Mouse (Mus musculus) liver, adult 2 months (tissue): ENCODE data around the gene Sort1. TPM values are rescaled to one million over a fixed set of nuclear protein-coding genes. Genes with fewer than 3 reads are reported as not detected.

Experiments
- DNase-seq: peaks from one replicate; pipeline ENCODE4 v3.0.0-alpha.2; 2011; ENCODE audit warnings: low read depth, low spot score; ENCODE audit errors: extremely low read depth
- H3K27ac ChIP-seq: fragments of 200-500 bp; replicated peaks from 2 replicates; pipeline ENCODE4 v1.5.1; 2012; ENCODE audit warnings: low read depth, mild to moderate bottlenecking, control low read depth, inconsistent platforms, low read length; ENCODE audit not compliant: insufficient read depth
- H3K27me3 ChIP-seq: fragments of 200-500 bp; 2 replicates; pipeline ENCODE4 v1.6.1; 2012; ENCODE audit warnings: mild to moderate bottlenecking, moderate library complexity, low read length, inconsistent platforms; ENCODE audit not compliant: control insufficient read depth, insufficient read depth
- H3K36me3 ChIP-seq: fragments of 200-500 bp; 2 replicates; pipeline ENCODE4 v1.6.1; 2012; ENCODE audit warnings: low read length, inconsistent platforms; ENCODE audit not compliant: control insufficient read depth, insufficient read depth
- H3K4me1 ChIP-seq: fragments of 200-500 bp; 2 replicates; pipeline ENCODE4 v1.6.1; 2011; ENCODE audit warnings: low read length; ENCODE audit not compliant: control insufficient read depth, insufficient read depth
- H3K4me3 ChIP-seq: fragments of 200-500 bp; 2 replicates; pipeline ENCODE4 v1.5.1; 2011; ENCODE audit warnings: low read depth, mild to moderate bottlenecking, control low read depth, low read length, moderate library complexity; ENCODE audit not compliant: insufficient read depth
- H3K79me2 ChIP-seq: fragments of 200-500 bp; 2 replicates; pipeline ENCODE4 v1.6.1; 2012; ENCODE audit warnings: inconsistent platforms, mild to moderate bottlenecking, low read length, moderate library complexity; ENCODE audit not compliant: control insufficient read depth, insufficient read depth
- H3K9ac ChIP-seq: fragments of 200-500 bp; 2 replicates; pipeline ENCODE4 v1.6.1; 2012; ENCODE audit warnings: low read depth, mild to moderate bottlenecking, control low read depth, inconsistent platforms, low read length
- CTCF ChIP-seq: fragments of 200-500 bp; IDR thresholded peaks from 2 replicates; pipeline ENCODE4 v1.5.1; 2011; ENCODE audit warnings: low read depth, low read length, control low read depth
- POLR2A ChIP-seq: fragments of 200-500 bp; IDR thresholded peaks from 2 replicates; pipeline ENCODE4 v1.6.1; 2011; ENCODE audit warnings: low read length, control low read depth; ENCODE audit not compliant: insufficient read depth; ENCODE audit errors: extremely low read depth
- WGBS: fragments of 180-500 bp; shearing (Covaris S2); methylation state at CpG from one replicate; pipeline ENCODE4 v1.1.7; 2018; 5-methylcytosine and 5-hydroxymethylcytosine counted together
- polyA plus RNA-seq: library from polyadenylated mRNA; depleted of rRNA; stranded (reverse); fragments of >200 nt; gene quantifications from 2 replicates; pipeline ENCODE4 v1.2.3, GENCODE M21; 2012; rRNA removed
- total RNA-seq: library from RNA; depleted of rRNA; stranded (reverse); fragments of >200 nt; gene quantifications from 2 replicates; pipeline ENCODE4 v1.2.3, GENCODE M21; 2014; rRNA removed

Gene Sort1
- total and polyA plus RNA-seq, 2 experiments = 6.5 to 8.3 TPM

DNA sequence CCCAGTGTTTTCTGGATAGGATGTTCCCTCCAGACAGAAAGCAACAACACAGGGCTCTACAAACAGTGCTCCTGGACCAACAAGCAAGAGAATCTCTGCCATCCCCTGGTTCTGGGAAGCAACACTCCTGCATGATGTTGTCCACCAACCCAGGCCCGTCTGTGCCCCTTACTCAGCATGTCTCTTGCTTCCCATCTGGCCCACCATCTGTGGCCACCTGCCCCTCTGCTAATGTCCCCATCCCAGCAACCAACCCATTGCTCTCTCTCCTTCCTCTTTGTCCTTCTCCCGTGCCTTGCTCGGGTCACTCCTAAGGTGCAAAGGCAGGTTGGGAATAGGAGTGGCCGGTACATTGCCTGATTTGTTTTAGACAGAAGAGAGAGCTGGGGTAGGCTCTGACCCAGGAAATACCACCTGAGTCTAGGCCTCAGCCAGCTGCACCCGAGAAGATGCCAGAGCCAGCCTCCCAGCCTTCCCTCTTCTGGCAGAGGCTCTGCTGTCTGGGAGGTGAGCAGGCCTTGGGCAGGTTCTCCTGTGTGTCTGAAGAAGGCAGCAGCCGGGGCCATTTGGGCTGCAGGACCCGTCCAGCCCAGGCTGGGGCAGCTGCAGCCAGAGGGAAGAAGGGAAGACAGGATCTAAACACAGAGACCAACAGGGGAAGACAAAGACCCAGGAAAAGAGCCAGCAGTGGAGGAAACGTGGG is 125.9 kb downstream of the Sort1 start:
- Histone ChIP-seq H3K79me2 (no peaks in the 10 kb centered on the region), H3K4me3 (no peak overlapping the region), H3K36me3 (no peaks in the 10 kb centered on the region), H3K9ac (no peak overlapping the region), H3K4me1 (no peaks in the 10 kb centered on the region), H3K27ac (no peak overlapping the region), H3K27me3 (no peaks in the 10 kb centered on the region)
- TF ChIP-seq POLR2A = no peak
- TF ChIP-seq CTCF = no peak
- no peak for DNase-seq
- WGBS = 76% methylated on average over 8 of the region's 8 CpGs

DNA sequence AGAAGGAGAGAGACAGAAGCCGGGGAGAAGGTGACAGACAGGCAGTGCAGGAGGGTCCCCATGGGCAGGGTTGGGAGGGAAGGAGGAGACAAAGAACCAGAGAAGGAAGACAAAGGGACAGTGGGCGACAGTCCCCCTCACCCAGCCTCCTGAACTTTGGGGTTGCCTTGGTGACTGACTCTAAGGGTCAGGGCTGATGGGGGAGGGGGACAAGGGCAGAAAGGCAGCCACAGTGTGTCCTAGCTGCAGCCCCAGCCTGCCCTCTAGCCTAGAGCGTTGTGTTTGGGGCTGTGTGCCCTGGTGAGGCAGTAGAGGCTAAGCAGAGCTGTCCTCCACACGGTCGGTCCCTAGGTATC is 126.5 kb downstream of the Sort1 start:
- TF ChIP-seq CTCF (no peak), POLR2A (no peak)
- Histone ChIP-seq H3K36me3 (no peaks in the 10 kb centered on the region), H3K4me1 (no peaks in the 10 kb centered on the region), H3K27me3 (peaks cover 2% of the 10 kb centered on the region; the same call in 1 of the 2 replicates), H3K9ac (no peak overlapping the region), H3K79me2 (no peaks in the 10 kb centered on the region), H3K4me3 (no peak overlapping the region), H3K27ac (no peak overlapping the region)
- no peak for DNase-seq
- 55% methylated on average over 5 of the region's 5 CpGs for WGBS

Other genes starting within 250 kb of the Sort1 start
- gene Gstm4, start 239.2 kb upstream of the Sort1 start, total RNA-seq = 19.8 and 26.5 TPM in 2 replicates
- gene Gstm4, start 239.2 kb upstream of the Sort1 start, polyA plus RNA-seq = 86.0 and 98.9 TPM in 2 replicates
- gene Ampd2, start 197.4 kb upstream of the Sort1 start, total RNA-seq = 11.0 and 13.8 TPM in 2 replicates
- gene Ampd2, start 197.4 kb upstream of the Sort1 start, polyA plus RNA-seq = 69.6 and 128 TPM in 2 replicates
- gene Gnat2, start 191.3 kb upstream of the Sort1 start, total RNA-seq = 2.9 and 3.9 TPM in 2 replicates
- gene Gnat2, start 191.3 kb upstream of the Sort1 start, polyA plus RNA-seq = 0.91 and 1.5 TPM in 2 replicates
- 89.5 and 92.8 TPM in 2 replicates for gene Gnai3, start 137.9 kb upstream of the Sort1 start, total RNA-seq
- gene Gnai3, start 137.9 kb upstream of the Sort1 start, polyA plus RNA-seq = 19.0 and 24.6 TPM in 2 replicates
- gene Gpr61, start 129.2 kb upstream of the Sort1 start, total RNA-seq = not detected in 2 replicates
- gene Gpr61, start 129.2 kb upstream of the Sort1 start, polyA plus RNA-seq = not detected in 2 replicates
- gene Amigo1, start 97.7 kb upstream of the Sort1 start, total RNA-seq = 2.7 and 3.8 TPM in 2 replicates
- gene Amigo1, start 97.7 kb upstream of the Sort1 start, polyA plus RNA-seq = 9.3 and 15.1 TPM in 2 replicates
- 2.1 and 2.4 TPM in 2 replicates for gene Cyb561d1, start 82.9 kb upstream of the Sort1 start, total RNA-seq
- gene Cyb561d1, start 82.9 kb upstream of the Sort1 start, polyA plus RNA-seq = 3.8 and 4.1 TPM in 2 replicates
- gene Atxn7l2, start 73.1 kb upstream of the Sort1 start, total RNA-seq = 0.28 and 0.34 TPM in 2 replicates
- gene Atxn7l2, start 73.1 kb upstream of the Sort1 start, polyA plus RNA-seq = 1.7 and 2.0 TPM in 2 replicates
- gene Sypl2, start 57.4 kb upstream of the Sort1 start, total RNA-seq = 0.09 TPM in 1 of 2 replicates, not detected in the other
- 0.06 and 0.09 TPM in 2 replicates for gene Sypl2, start 57.4 kb upstream of the Sort1 start, polyA plus RNA-seq
- gene Psma5, start 27.2 kb upstream of the Sort1 start, total RNA-seq = 85.9 and 86.7 TPM in 2 replicates
- 40.5 and 46.4 TPM in 2 replicates for gene Psma5, start 27.2 kb upstream of the Sort1 start, polyA plus RNA-seq
- not detected in 2 replicates for gene Mybphl, start 80.8 kb downstream of the Sort1 start, total RNA-seq
- gene Mybphl, start 80.8 kb downstream of the Sort1 start, polyA plus RNA-seq = not detected in 2 replicates
- gene Psrc1, start 99.8 kb downstream of the Sort1 start, total RNA-seq = 0.40 TPM in 1 of 2 replicates, not detected in the other
- 0.26 and 0.37 TPM in 2 replicates for gene Psrc1, start 99.8 kb downstream of the Sort1 start, polyA plus RNA-seq
- 0.18 and 0.47 TPM in 2 replicates for gene Celsr2, start 131.5 kb downstream of the Sort1 start, total RNA-seq
- gene Celsr2, start 131.5 kb downstream of the Sort1 start, polyA plus RNA-seq = 0.60 and 0.61 TPM in 2 replicates
- gene Sars, start 161.1 kb downstream of the Sort1 start, total RNA-seq = 31.3 and 35.5 TPM in 2 replicates
- 21.3 and 24.7 TPM in 2 replicates for gene Sars, start 161.1 kb downstream of the Sort1 start, polyA plus RNA-seq